11 mouse cellular contexts compared by ENCODE assay signal in the genomic region with DNA sequence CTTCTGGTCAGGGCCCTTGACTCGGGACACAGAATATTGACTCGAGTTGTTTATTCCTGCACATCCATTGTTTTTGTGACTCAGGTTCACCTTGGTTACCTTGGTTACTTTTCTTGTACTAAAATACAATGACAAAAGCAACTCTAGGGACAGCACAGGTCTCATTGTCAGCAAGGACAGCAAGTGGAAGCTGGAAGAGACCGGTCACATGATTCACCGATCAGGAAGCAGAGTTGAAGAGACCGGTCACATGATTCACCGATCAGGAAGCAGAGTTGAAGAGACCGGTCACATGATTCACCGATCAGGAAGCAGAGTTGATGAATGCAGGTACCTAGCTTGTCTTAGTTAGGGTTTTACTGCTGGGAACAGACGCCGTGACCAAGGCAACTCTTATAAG. TPM values are rescaled to one million over a fixed set of nuclear protein-coding genes. Genes with fewer than 3 reads are reported as not detected.
DNase-seq lines count a peak whose midpoint lies in the region; ATAC-seq and TF ChIP-seq lines count a peak whose summit lies in the region.
"Not testable (repeated sequence)": the region's sequence is repeated elsewhere in the genome, so short reads cannot be mapped to it uniquely, and the experiment has no call there.
"Had no signal": no experiment of that assay in that cellular context is flagged by ENCODE, and none has a peak within 500 bp of the region (broad histone marks: within the 10 kb centered on the region; RNA-seq: fewer than 3 reads in every experiment).

No protein-coding gene starts in this region.

- H3K4me2 ChIP-seq in CH12.LX (ENCODE audit: insufficient read depth, low read depth, poor library complexity, severe bottlenecking); myocyte (ENCODE audit: low read depth); stomach, postnatal 0 days (replicated peaks; ENCODE audit: low read depth): not testable (repeated sequence)

- not testable (repeated sequence) for H3K79me2 ChIP-seq in CH12.LX (replicated peaks; ENCODE audit: control insufficient read depth, extremely low read depth, insufficient read depth, poor library complexity, severe bottlenecking); myocyte (ENCODE audit: control insufficient read depth, insufficient read depth)

- not testable (repeated sequence) for H3K4me1 ChIP-seq in CH12.LX (ENCODE audit: control insufficient read depth in 1 of 2, insufficient read depth in 2 of 2); stomach, postnatal 0 days (replicated peaks; ENCODE audit: control insufficient read depth, insufficient read depth)

- H3K27ac ChIP-seq in CH12.LX (ENCODE audit: insufficient read depth, low read depth); stomach, postnatal 0 days (replicated peaks): not testable (repeated sequence)

- not testable (repeated sequence) for DNase-seq in CH12.LX (ENCODE audit: extremely low read depth); stomach, postnatal 0 days (ENCODE audit: low spot score)
- peak; percentile 55 for DNase-seq in ES-CJ7 (ENCODE audit: low read depth, low spot score)
- DNase-seq in ZHBTc4 (ENCODE audit: low read depth, low spot score): peak; percentile 82

- ATAC-seq in stomach, postnatal 0 days (ENCODE audit: low FRiP score, low TSS enrichment): peak; percentile 27; the same call in 1 of the 2 replicates

- H3ac ChIP-seq in myocyte (ENCODE audit: control insufficient read depth, insufficient read length): not testable (repeated sequence)

- not testable (repeated sequence) for H3K4me3 ChIP-seq in CH12.LX (replicated peaks in 1 of 3; ENCODE audit: low read depth in 2 of 3, low read length in 2 of 3, poor library complexity in 1 of 3); myocyte; stomach, postnatal 0 days (ENCODE audit: low read depth, low read length)

- 91% methylated on average over 10 of the region's 10 CpGs for WGBS in stomach, postnatal 0 days

- not testable (repeated sequence) for TF ChIP-seq RAD21 in CH12.LX (IDR thresholded peaks at IDR 0.05; ENCODE audit: low read depth, low read length)

- TF ChIP-seq EP300 in CH12.LX (IDR thresholded peaks at IDR 0.05; ENCODE audit: low read length); stomach, postnatal 0 days (optimal IDR thresholded peaks at IDR 0.05): not testable (repeated sequence)

- in situ Hi-C loops in CH12.LX (cut with MboI; ENCODE audit: low pct_ligation_motif_present, low pct_unique_long_range_greater_than_20kb, low sequenced_read_pairs): not testable (repeated sequence)

- H3K27me3 ChIP-seq in CH12.LX (replicated peaks); myocyte (ENCODE audit: control insufficient read depth, insufficient read depth, insufficient read length); stomach, postnatal 0 days (ENCODE audit: control insufficient read depth, insufficient read depth, low read length): not testable (repeated sequence)

- H3K9ac ChIP-seq in CH12.LX (ENCODE audit: insufficient read depth, low read depth); stomach, postnatal 0 days (ENCODE audit: low read length): not testable (repeated sequence)

- H3K9me3 ChIP-seq in CH12.LX (replicated peaks; ENCODE audit: low read length); stomach, postnatal 0 days (ENCODE audit: control insufficient read depth, low read length): not testable (repeated sequence)

- dilution Hi-C loops in CH12.LX (cut with MboI; ENCODE audit: extremely low pct_ligation_motif_present, extremely low pct_unique_long_range_greater_than_20kb, low sequenced_read_pairs): not testable (repeated sequence)

- not testable (repeated sequence) for H3K36me3 ChIP-seq in CH12.LX (replicated peaks in 1 of 2; ENCODE audit: control insufficient read depth in 1 of 2, insufficient read depth in 1 of 2, low read length in 1 of 2); myocyte (ENCODE audit: control insufficient read depth, insufficient read depth); stomach, postnatal 0 days (ENCODE audit: control insufficient read depth, insufficient read depth, low read length)

- TF ChIP-seq CTCF in CH12.LX (conservative IDR thresholded peaks at IDR 0.05 in 1 of 2, IDR thresholded peaks at IDR 0.05 in 1 of 2; ENCODE audit: low read depth in 2 of 2, low read length in 2 of 2); stomach, postnatal 0 days (IDR thresholded peaks at IDR 0.05; ENCODE audit: low read depth): not testable (repeated sequence)

- TF ChIP-seq POLR2A in CH12.LX (IDR thresholded peaks at IDR 0.05; ENCODE audit: low read depth, low read length); myocyte (IDR thresholded peaks at IDR 0.05; ENCODE audit: insufficient read length, low read depth): not testable (repeated sequence)

TF ChIP-seq in CH12.LX, 34 proteins besides CTCF, POLR2A, EP300 and RAD21:
- TF ChIP-seq ELF1 (IDR thresholded peaks at IDR 0.05; ENCODE audit: low read depth, low read length): 0 out of 2 replicates have a peak, but pooled peaks have one; percentile 8

TF ChIP-seq in myocyte, 11 proteins besides CTCF, POLR2A, EP300 and RAD21:
- peak; percentile 5 for TF ChIP-seq USF1 (IDR thresholded peaks at IDR 0.05; ENCODE audit: low read depth)

RNA-seq across cellular contexts. Expression of gene Sowahb, which starts 25.6 kb away (rescaled TPM):
- total RNA-seq in CH12.LX (2012; rRNA removed): not detected in 2 replicates
- total RNA-seq in CH12.LX (2014; rRNA removed): not detected in 2 replicates
- polyA plus RNA-seq in CH12.LX (2012; ENCODE audit: insufficient read length, low read depth): not detected in 2 replicates
- not detected for polyA plus RNA-seq in myocyte (2012; fragmentation: generic; extraction: Trizol)
- polyA plus RNA-seq in stomach, postnatal 0 days (2015; fragmentation: Nextera tagmentation; extraction: Ambion mirVana): 1.7 and 2.1 TPM in 2 replicates
- total RNA-seq: adrenal gland, postnatal 25 days; common myeloid progenitor, adult 5-6 weeks; MEL had no signal
- polyA plus RNA-seq: adrenal gland, adult 2 months; CD4-positive, CD25-positive, alpha-beta regulatory T cell, adult 4 months; forebrain, embryonic 16.5 days had no signal
